Mouse (Mus musculus): ENCODE results near the gene Zfp750. TPM values are rescaled to one million over a fixed set of nuclear protein-coding genes. Genes with fewer than 3 reads are reported as not detected.

The Zfp750 gene
- polyA plus RNA-seq, 1 experiment from 2014 or later: 0.38 TPM

DNA sequence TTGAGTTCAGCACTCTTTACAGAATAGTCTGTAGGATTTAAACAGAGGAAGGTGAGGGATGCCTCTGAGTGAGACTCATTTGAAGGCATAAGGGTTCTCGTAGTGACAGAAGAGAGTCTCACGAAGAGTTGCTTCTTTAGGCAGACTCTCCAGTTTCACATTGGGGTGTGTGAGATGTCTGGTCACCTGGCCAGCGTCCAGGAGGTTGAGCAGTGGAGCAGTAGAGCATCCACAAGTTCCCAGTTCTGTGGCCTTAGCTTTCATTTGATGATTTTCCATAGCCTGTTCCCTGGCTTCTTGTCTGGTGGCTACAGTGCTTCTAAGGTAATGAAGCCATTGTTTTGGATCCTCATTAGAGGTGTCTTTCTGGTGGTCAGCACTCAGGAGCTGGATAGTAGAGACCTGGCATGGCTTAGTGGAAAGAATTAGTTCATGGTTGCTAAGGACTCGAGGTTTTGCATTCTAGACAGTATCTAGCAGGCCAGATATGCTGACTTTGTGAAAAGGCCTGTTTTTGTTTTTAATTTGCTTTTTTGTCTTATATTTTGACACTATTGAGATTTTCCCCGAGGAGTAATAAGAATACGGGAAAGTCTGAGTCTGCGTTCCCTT, 33.8 kb upstream of the Zfp750 start:
- Histone ChIP-seq H3K4me1 (ENCODE audit: control insufficient read depth, insufficient read depth, low read depth, low read length) (peaks cover 18% of the 10 kb centered on the region), H3K27ac (ENCODE audit: low read depth, low read length) (no peak overlapping the region), H3K27me3 (replicated peaks; ENCODE audit: control insufficient read depth, insufficient read depth, low read length) (no peaks in the 10 kb centered on the region), H3K9ac (ENCODE audit: low read depth, low read length) (no peak overlapping the region), H3K9me3 (ENCODE audit: control insufficient read depth, low read length) (no peaks in the 10 kb centered on the region), H3K4me2 (ENCODE audit: low read length) (no peak overlapping the region), H3K36me3 (ENCODE audit: control insufficient read depth, insufficient read depth, low read length) (peaks cover 2% of the 10 kb centered on the region; the same call in 1 of the 2 replicates), H3K4me3 (ENCODE audit: low read length) (no peak overlapping the region)
- WGBS: 83% methylated on average over 7 of the region's 7 CpGs
- ATAC-seq: no peak

DNA sequence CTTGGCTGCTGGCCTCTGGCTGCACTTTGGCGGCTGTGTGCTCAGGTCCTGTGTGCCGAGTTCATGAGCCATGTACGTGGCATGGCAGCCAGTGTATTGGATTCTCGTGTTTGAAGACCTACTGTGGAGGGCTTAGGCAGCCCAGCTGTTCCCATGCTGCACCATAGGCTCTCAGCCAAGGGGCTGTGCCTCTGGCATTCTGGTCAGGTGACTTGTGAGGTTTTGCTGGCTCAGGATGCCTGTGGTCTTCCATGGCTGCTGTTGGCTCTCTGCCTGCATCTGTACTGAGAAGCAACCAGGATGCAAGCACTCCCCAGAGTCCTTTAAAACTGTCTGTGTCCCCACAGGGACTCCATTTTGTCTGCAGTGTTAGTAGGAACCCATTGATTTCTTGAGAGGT, 33.0 kb upstream of the Zfp750 start:
- Histone ChIP-seq H3K4me2 (ENCODE audit: low read length) (no peak overlapping the region), H3K9ac (ENCODE audit: low read depth, low read length) (no peak overlapping the region), H3K27me3 (replicated peaks; ENCODE audit: control insufficient read depth, insufficient read depth, low read length) (no peaks in the 10 kb centered on the region), H3K4me1 (ENCODE audit: control insufficient read depth, insufficient read depth, low read depth, low read length) (peaks cover 18% of the 10 kb centered on the region), H3K36me3 (ENCODE audit: control insufficient read depth, insufficient read depth, low read length) (peaks cover 2% of the 10 kb centered on the region; the same call in 1 of the 2 replicates), H3K4me3 (ENCODE audit: low read length) (no peak overlapping the region), H3K9me3 (ENCODE audit: control insufficient read depth, low read length) (no peaks in the 10 kb centered on the region), H3K27ac (ENCODE audit: low read depth, low read length) (no peak overlapping the region)
- peak; percentile 51; the same call in 1 of the 2 replicates for ATAC-seq
- WGBS: 44% methylated on average over 4 of the region's 4 CpGs

DNA sequence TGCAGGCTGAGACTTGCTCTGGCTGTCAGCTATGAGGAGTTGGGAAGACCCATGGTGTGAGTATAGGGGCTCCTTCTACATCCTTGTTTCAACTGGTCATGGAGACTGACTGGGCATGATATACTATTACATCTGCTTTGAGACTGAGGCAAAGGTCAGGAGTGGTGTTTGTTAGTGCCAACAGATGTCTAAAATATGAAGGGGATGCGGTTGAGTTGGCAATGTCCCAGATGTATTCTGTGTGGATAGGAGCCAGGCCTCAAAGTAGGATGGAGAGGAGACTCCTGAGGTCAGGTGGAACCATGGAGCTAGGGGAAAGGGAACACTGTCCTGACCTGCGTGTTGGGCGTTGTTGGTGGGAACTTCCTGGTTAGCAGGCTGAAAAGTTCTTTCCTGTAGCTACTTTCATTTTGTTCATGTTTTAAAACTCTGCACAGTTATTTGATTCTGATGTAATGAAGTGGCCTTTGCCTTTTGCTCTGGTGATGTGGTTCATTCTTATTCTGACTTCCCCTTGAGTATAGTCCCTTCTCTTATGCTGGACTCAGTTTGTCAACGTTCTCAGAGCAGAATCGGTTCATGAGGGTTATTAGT, 32.2 kb upstream of the Zfp750 start:
- Histone ChIP-seq H3K36me3 (ENCODE audit: control insufficient read depth, insufficient read depth, low read length) (no peaks in the 10 kb centered on the region), H3K4me1 (ENCODE audit: control insufficient read depth, insufficient read depth, low read depth, low read length) (peaks cover 18% of the 10 kb centered on the region), H3K27me3 (replicated peaks; ENCODE audit: control insufficient read depth, insufficient read depth, low read length) (no peaks in the 10 kb centered on the region), H3K4me3 (ENCODE audit: low read length) (no peak overlapping the region), H3K9me3 (ENCODE audit: control insufficient read depth, low read length) (no peaks in the 10 kb centered on the region), H3K27ac (ENCODE audit: low read depth, low read length) (no peak overlapping the region), H3K9ac (ENCODE audit: low read depth, low read length) (no peak overlapping the region), H3K4me2 (ENCODE audit: low read length) (no peak overlapping the region)
- WGBS: 91% methylated on average over 5 of the region's 5 CpGs
- no peak for ATAC-seq

DNA sequence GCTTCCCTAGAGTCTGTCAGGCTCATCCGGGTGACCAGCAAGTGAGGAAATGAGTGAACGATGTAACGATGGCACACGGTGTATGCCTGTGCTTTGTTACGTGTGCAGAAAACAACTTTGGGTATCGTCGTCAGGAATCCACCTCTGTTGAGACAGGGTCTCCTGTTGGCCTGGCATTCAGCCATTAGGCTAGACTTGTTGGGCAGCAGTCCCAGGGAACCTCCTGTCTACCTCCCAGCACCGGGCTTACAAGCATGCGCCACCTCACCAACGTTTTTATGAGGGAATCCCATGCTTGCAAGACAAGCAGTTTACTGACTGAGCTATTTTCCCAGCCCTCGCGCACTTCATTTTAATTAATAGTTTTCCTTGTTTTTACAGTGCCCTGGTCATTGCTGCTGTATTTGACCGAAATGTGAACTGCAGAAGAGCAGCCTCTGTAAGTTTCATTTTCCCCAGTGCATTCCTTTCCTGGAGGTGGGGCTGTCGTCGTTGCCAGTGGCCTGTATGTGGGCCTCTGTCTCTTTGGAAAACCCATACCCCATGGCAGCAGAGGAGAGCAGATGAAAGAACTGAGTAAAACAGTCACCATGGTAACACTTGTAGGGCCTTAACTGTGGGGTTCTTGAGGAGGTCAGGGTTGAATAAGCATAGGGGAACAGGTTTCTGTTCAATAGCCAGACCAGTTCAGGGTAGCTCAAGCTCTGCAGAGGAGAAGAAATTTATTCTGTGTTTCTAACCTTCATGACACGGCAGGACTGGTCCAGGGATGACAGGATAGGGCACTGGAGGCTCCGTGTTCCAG, 30.9 kb upstream of the Zfp750 start:
- 49% methylated on average over 17 of the region's 17 CpGs for WGBS
- peaks cover 18% of the 10 kb centered on the region for H3K4me1 ChIP-seq (ENCODE audit: control insufficient read depth, insufficient read depth, low read depth, low read length)
- no peak overlapping the region for H3K4me2 ChIP-seq (ENCODE audit: low read length)
- no peak overlapping the region for H3K9ac ChIP-seq (ENCODE audit: low read depth, low read length)
- no peaks in the 10 kb centered on the region for H3K27me3 ChIP-seq (replicated peaks; ENCODE audit: control insufficient read depth, insufficient read depth, low read length)
- no peaks in the 10 kb centered on the region for H3K36me3 ChIP-seq (ENCODE audit: control insufficient read depth, insufficient read depth, low read length)
- no peak overlapping the region for H3K4me3 ChIP-seq (ENCODE audit: low read length)
- peak; percentile 46 for ATAC-seq
- no peaks in the 10 kb centered on the region for H3K9me3 ChIP-seq (ENCODE audit: control insufficient read depth, low read length)
- peak overlapping the region; percentile 63; the same call in 1 of the 2 replicates for H3K27ac ChIP-seq (ENCODE audit: low read depth, low read length)

DNA sequence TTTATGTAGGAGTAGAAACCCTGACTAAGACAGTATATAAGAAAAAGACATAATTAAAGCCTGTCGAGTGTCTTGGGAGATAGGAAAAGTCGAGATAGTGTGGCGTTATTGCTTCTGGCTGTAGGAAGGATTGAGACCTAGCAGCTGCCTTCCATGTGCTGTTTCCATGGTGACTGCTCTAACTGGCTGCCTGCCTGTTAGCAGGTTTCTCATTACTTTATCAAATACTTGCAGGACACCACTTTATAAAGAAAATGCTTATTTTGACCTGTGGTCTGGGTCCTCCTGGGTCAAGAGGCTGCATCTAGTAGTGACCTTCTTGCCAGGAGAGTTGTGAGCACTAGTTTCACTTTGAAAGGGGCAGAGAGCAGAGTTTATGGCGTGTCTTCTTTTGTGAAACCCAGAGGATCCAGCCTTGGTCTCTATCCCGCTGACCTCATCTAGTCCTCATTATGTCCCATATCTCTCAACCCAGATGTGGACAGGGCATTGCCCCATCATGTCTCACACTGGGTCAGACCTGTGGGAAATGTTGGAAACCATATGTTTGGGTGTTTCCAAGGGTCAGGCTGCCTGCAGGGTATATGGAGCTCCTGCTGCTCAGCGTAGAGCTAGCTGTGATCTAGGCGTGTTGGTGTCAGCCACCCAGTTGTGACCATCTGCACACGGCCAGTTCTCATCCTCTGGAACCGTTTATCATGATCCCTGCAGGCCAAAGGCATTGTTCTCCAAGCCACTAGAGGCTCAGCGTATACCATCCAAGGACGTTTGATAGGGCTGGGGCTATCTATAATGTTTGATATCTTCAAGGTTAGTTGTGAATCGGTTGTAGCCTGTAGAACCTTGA, 30.1 kb upstream of the Zfp750 start:
- H3K27ac ChIP-seq (ENCODE audit: low read depth, low read length): peak overlapping the region; percentile 39; the same call in 1 of the 2 replicates
- ATAC-seq: peak; percentile 34
- peaks cover 18% of the 10 kb centered on the region for H3K4me1 ChIP-seq (ENCODE audit: control insufficient read depth, insufficient read depth, low read depth, low read length)
- 40% methylated on average over 12 of the region's 12 CpGs for WGBS
- H3K9ac ChIP-seq (ENCODE audit: low read depth, low read length): no peak overlapping the region
- no peaks in the 10 kb centered on the region for H3K27me3 ChIP-seq (replicated peaks; ENCODE audit: control insufficient read depth, insufficient read depth, low read length)
- no peak overlapping the region for H3K4me3 ChIP-seq (ENCODE audit: low read length)
- H3K4me2 ChIP-seq (ENCODE audit: low read length): no peak overlapping the region
- no peaks in the 10 kb centered on the region for H3K9me3 ChIP-seq (ENCODE audit: control insufficient read depth, low read length)
- no peaks in the 10 kb centered on the region for H3K36me3 ChIP-seq (ENCODE audit: control insufficient read depth, insufficient read depth, low read length)

DNA sequence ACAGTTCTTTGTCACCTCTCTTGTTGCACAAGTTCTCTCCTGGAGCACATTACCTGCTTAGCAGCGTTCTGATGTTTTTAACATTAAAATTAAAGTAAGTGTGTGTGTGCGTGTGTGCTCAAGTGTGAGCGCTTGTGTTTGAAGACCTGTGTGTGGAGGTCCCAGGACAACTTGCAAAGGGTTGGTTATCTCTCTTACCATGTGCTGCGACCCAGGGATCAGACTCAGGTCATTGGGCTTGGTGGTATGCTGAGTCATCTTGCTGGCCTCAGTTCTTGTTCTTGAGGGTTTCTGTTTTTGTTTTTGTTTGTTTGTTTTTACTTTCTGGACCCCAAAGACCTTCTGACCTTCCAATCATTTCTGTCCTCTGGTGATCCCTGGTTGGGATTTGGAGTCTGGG, 28.8 kb upstream of the Zfp750 start:
- Histone ChIP-seq H3K4me3 (ENCODE audit: low read length) (no peak overlapping the region), H3K4me1 (ENCODE audit: control insufficient read depth, insufficient read depth, low read depth, low read length) (peaks cover 18% of the 10 kb centered on the region), H3K4me2 (ENCODE audit: low read length) (no peak overlapping the region), H3K36me3 (ENCODE audit: control insufficient read depth, insufficient read depth, low read length) (no peaks in the 10 kb centered on the region), H3K27me3 (replicated peaks; ENCODE audit: control insufficient read depth, insufficient read depth, low read length) (no peaks in the 10 kb centered on the region), H3K27ac (ENCODE audit: low read depth, low read length) (no peak overlapping the region), H3K9ac (ENCODE audit: low read depth, low read length) (no peak overlapping the region), H3K9me3 (ENCODE audit: control insufficient read depth, low read length) (no peaks in the 10 kb centered on the region)
- 91% methylated on average over 4 of the region's 4 CpGs for WGBS
- no peak for ATAC-seq

DNA sequence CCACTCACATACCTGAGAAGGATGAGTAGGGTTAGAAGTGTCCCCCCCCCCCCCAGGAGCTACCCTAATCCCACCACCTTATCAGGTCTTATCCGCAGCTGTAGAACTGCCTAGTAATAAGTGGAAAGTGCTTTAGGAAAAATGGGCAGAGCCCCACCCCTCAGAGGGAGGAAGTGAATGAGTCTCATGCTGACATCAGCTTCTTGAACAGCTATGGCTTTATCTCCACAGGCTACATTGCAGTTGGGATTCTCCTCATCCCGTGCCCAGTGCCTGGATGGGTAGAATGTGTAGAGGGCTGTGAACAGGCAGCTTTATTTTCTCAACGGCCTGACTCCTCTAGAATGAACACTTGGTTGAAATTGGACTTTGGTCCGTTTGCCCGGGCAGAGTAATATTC, 28.1 kb upstream of the Zfp750 start:
- ATAC-seq: no peak

DNA sequence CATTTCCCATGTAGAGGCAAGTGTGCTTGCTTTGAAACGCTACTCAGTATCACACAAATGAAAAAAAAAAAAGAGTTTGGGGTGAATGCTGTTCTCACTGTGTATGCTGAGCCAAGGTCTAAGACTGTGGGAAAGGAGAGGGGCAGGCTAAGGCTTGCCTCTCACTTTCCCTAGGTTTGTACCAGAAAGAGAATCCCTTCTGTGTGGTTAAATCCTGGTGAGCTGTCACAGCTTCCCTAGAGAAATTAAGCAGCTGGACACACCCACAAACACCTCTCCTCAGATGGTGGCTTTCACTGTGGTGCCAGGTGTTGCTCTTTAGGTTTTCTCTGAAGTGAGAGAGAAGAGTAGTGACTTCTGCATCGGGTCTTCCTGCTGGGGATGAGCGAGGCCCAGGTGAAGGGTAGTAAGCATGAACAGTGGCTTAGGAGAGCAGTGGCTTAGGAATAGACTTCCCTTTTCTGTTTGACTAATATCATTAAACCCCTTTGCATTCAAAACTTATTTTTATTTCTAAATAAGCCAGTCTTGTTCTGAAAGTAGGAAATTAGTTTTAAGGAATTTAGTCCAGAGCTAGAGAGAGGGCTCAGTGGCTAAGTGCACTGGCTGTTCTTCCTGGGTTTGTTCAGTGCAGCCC, 26.4 kb upstream of the Zfp750 start:
- 84% methylated on average over 3 of the region's 3 CpGs for WGBS
- Histone ChIP-seq H3K27me3 (replicated peaks; ENCODE audit: control insufficient read depth, insufficient read depth, low read length) (no peaks in the 10 kb centered on the region), H3K4me1 (ENCODE audit: control insufficient read depth, insufficient read depth, low read depth, low read length) (peaks cover 16% of the 10 kb centered on the region), H3K9ac (ENCODE audit: low read depth, low read length) (no peak overlapping the region), H3K36me3 (ENCODE audit: control insufficient read depth, insufficient read depth, low read length) (no peaks in the 10 kb centered on the region), H3K4me2 (ENCODE audit: low read length) (no peak overlapping the region), H3K27ac (ENCODE audit: low read depth, low read length) (no peak overlapping the region), H3K4me3 (ENCODE audit: low read length) (no peak overlapping the region), H3K9me3 (ENCODE audit: control insufficient read depth, low read length) (no peaks in the 10 kb centered on the region)
- no peak for ATAC-seq

More for the DNA sequence above, 28.1 kb upstream of the Zfp750 start:
- Histone ChIP-seq H3K9ac (ENCODE audit: low read depth, low read length) (no peak overlapping the region), H3K27me3 (replicated peaks; ENCODE audit: control insufficient read depth, insufficient read depth, low read length) (no peaks in the 10 kb centered on the region), H3K36me3 (ENCODE audit: control insufficient read depth, insufficient read depth, low read length) (no peaks in the 10 kb centered on the region), H3K4me3 (ENCODE audit: low read length) (no peak overlapping the region), H3K27ac (ENCODE audit: low read depth, low read length) (no peak overlapping the region), H3K4me2 (ENCODE audit: low read length) (no peak overlapping the region), H3K4me1 (ENCODE audit: control insufficient read depth, insufficient read depth, low read depth, low read length) (peaks cover 18% of the 10 kb centered on the region), H3K9me3 (ENCODE audit: control insufficient read depth, low read length) (no peaks in the 10 kb centered on the region)
- 88% methylated on average over 5 of the region's 5 CpGs for whole genome bisulfite sequencing

Data from hindbrain, embryonic 16.5 days (tissue).